Mouse (Mus musculus): ENCODE data around the gene Txn2. TPM values are rescaled to one million over a fixed set of nuclear protein-coding genes. Genes with fewer than 3 reads are reported as not detected.
"Not testable (repeated sequence)": the region's sequence is repeated elsewhere in the genome, so short reads cannot be mapped to it uniquely, and the experiment has no call there.

Gene Txn2
- polyA plus RNA-seq, 1 experiment from 2014 or later: 225 TPM

- H3K27me3 ChIP-seq: no peaks in the 10 kb centered on the region
- ATAC-seq (ENCODE audit: insufficient number of reproducible peaks, low FRiP score, low TSS enrichment, low read depth): no peak
- H3K27ac ChIP-seq (replicated peaks): no peak overlapping the region
- no peaks in the 10 kb centered on the region for H3K36me3 ChIP-seq
- no peak overlapping the region for H3K9ac ChIP-seq
- no peak overlapping the region for H3K4me3 ChIP-seq (replicated peaks)
- no peaks in the 10 kb centered on the region for H3K4me1 ChIP-seq
- 61% methylated on average over 4 of the region's 4 CpGs for WGBS
- no peaks in the 10 kb centered on the region for H3K9me3 ChIP-seq (replicated peaks)
- H3K4me2 ChIP-seq (replicated peaks): no peak overlapping the region
Measured at GRCm38 (mm10) chr15:77874310-77874709, 54.5 kb downstream of the Txn2 start.

- Histone ChIP-seq H3K36me3 (no peaks in the 10 kb centered on the region), H3K4me1 (no peaks in the 10 kb centered on the region), H3K27me3 (no peaks in the 10 kb centered on the region), H3K27ac (replicated peaks) (no peak overlapping the region), H3K4me2 (replicated peaks) (no peak overlapping the region), H3K9me3 (replicated peaks) (no peaks in the 10 kb centered on the region), H3K4me3 (replicated peaks) (no peak overlapping the region), H3K9ac (no peak overlapping the region)
- no peak for ATAC-seq (ENCODE audit: insufficient number of reproducible peaks, low FRiP score, low TSS enrichment, low read depth)
- WGBS: 69% methylated on average over 2 of the region's 2 CpGs
Measured at GRCm38 (mm10) chr15:77873564-77873963, 55.2 kb downstream of the Txn2 start.

- Histone ChIP-seq H3K9me3 (replicated peaks) (no peaks in the 10 kb centered on the region), H3K9ac (no peak overlapping the region), H3K4me3 (replicated peaks) (no peak overlapping the region), H3K27me3 (no peaks in the 10 kb centered on the region), H3K4me2 (replicated peaks) (no peak overlapping the region), H3K36me3 (no peaks in the 10 kb centered on the region), H3K27ac (replicated peaks) (no peak overlapping the region), H3K4me1 (no peaks in the 10 kb centered on the region)
- 76% methylated on average over 3 of the region's 3 CpGs for WGBS
- no peak for ATAC-seq (ENCODE audit: insufficient number of reproducible peaks, low FRiP score, low TSS enrichment, low read depth)
Measured at GRCm38 (mm10) chr15:77872996-77873395, 55.8 kb downstream of the Txn2 start.

- no peak overlapping the region for H3K27ac ChIP-seq (replicated peaks)
- H3K4me1 ChIP-seq: no peaks in the 10 kb centered on the region
- no peaks in the 10 kb centered on the region for H3K36me3 ChIP-seq
- no peak overlapping the region for H3K4me3 ChIP-seq (replicated peaks)
- WGBS: 85% methylated on average over 5 of the region's 5 CpGs
- no peaks in the 10 kb centered on the region for H3K27me3 ChIP-seq
- no peak overlapping the region for H3K9ac ChIP-seq
- no peak overlapping the region for H3K4me2 ChIP-seq (replicated peaks)
- no peaks in the 10 kb centered on the region for H3K9me3 ChIP-seq (replicated peaks)
- no peak for ATAC-seq (ENCODE audit: insufficient number of reproducible peaks, low FRiP score, low TSS enrichment, low read depth)
Measured at GRCm38 (mm10) chr15:77868340-77868739, 60.5 kb downstream of the Txn2 start.

GRCm38 (mm10) chr15:77867231-77867968, 61.4 kb downstream of the Txn2 start:
- H3K27ac ChIP-seq (replicated peaks); H3K36me3 ChIP-seq; H3K4me1 ChIP-seq; ATAC-seq (ENCODE audit: insufficient number of reproducible peaks, low FRiP score, low TSS enrichment, low read depth); H3K4me2 ChIP-seq (replicated peaks); H3K27me3 ChIP-seq; H3K9ac ChIP-seq; H3K4me3 ChIP-seq (replicated peaks); H3K9me3 ChIP-seq (replicated peaks): not testable (repeated sequence)
- WGBS: 85% methylated on average over 8 of the region's 10 CpGs

GRCm38 (mm10) chr15:77866583-77867220, 62.1 kb downstream of the Txn2 start:
- no peak overlapping the region for H3K9ac ChIP-seq
- ATAC-seq (ENCODE audit: insufficient number of reproducible peaks, low FRiP score, low TSS enrichment, low read depth): no peak
- no peaks in the 10 kb centered on the region for H3K36me3 ChIP-seq
- H3K4me2 ChIP-seq (replicated peaks): no peak overlapping the region
- WGBS: 51% methylated on average over 11 of the region's 11 CpGs
- H3K9me3 ChIP-seq (replicated peaks): no peaks in the 10 kb centered on the region
- H3K4me3 ChIP-seq (replicated peaks): no peak overlapping the region
- no peak overlapping the region for H3K27ac ChIP-seq (replicated peaks)
- H3K4me1 ChIP-seq: no peaks in the 10 kb centered on the region
- H3K27me3 ChIP-seq: no peaks in the 10 kb centered on the region

Other genes starting within 250 kb of the Txn2 start
- gene Apol7e, start 230.1 kb downstream of the Txn2 start, polyA plus RNA-seq (2015; fragmentation: Nextera tagmentation; extraction: Ambion mirVana): not detected in 2 replicates
- gene Apol9b, start 200.0 kb downstream of the Txn2 start, polyA plus RNA-seq (2015; fragmentation: Nextera tagmentation; extraction: Ambion mirVana): 0.13 and 0.41 TPM in 2 replicates
- 0.08 and 0.18 TPM in 2 replicates for gene Apol8, start 172.0 kb downstream of the Txn2 start, polyA plus RNA-seq (2015; fragmentation: Nextera tagmentation; extraction: Ambion mirVana)
- gene Myh9, start 86.8 kb downstream of the Txn2 start, polyA plus RNA-seq (2015; fragmentation: Nextera tagmentation; extraction: Ambion mirVana): 41.1 and 41.7 TPM in 2 replicates
- 4.9 and 6.1 TPM in 2 replicates for gene Foxred2, start 27.7 kb upstream of the Txn2 start, polyA plus RNA-seq (2015; fragmentation: Nextera tagmentation; extraction: Ambion mirVana)
- 177 and 186 TPM in 2 replicates for gene Eif3d, start 41.8 kb upstream of the Txn2 start, polyA plus RNA-seq (2015; fragmentation: Nextera tagmentation; extraction: Ambion mirVana)
- 0.04 TPM in 1 of 2 replicates, not detected in the other for gene Cacng2, start 191.0 kb upstream of the Txn2 start, polyA plus RNA-seq (2015; fragmentation: Nextera tagmentation; extraction: Ambion mirVana)
- 89.5 and 97.3 TPM in 2 replicates for gene Ift27, start 245.1 kb upstream of the Txn2 start, polyA plus RNA-seq (2015; fragmentation: Nextera tagmentation; extraction: Ambion mirVana)

Measured in embryonic facial prominence, embryonic 15.5 days (tissue).